In the genomic region with DNA sequence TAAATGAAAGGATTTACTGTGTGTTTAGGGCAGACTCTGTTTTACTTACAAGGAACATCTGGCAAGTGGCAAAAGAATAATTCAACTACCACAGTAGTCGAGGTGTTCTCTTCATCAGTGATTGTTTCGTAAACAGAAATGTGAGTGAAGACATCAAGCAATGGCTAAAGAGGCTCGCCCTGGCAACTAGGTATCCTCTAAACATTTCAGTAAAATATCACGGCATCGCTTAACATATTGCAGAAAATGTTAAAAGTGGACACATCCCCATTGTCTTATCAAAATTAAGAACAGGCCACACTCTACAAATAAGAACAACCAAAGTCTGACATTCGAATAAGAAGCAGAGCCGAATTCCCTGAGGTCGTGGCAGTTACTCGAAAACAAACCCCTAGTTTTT, we compare ENCODE assay signal across 8 mouse cellular contexts. TPM values are rescaled to one million over a fixed set of nuclear protein-coding genes. Genes with fewer than 3 reads are reported as not detected.
DNase-seq lines count a peak whose midpoint lies in the region; ATAC-seq and TF ChIP-seq lines count a peak whose summit lies in the region.

No protein-coding gene starts in this region.

- peak overlapping the region; percentile 97 for H3K4me3 ChIP-seq in lung, embryonic 15.5 days
- peak overlapping the region; percentile 67 for H3K4me3 ChIP-seq in embryonic fibroblast, embryonic 13.5 days (ENCODE audit: insufficient read depth, low read length)
- peak overlapping the region; percentile 91 for H3K4me3 ChIP-seq in limb, embryonic 10.5 days
- H3K4me3 ChIP-seq in neural tube, embryonic 15.5 days (replicated peaks), result peak overlapping the region; percentile 97

- TF ChIP-seq CTCF in embryonic fibroblast, embryonic 13.5 days (IDR thresholded peaks at IDR 0.05; ENCODE audit: borderline replicate concordance, insufficient read depth, low read length), result no peak

- H3K9me3 ChIP-seq in lung, embryonic 15.5 days, result no peaks in the 10 kb centered on the region
- H3K9me3 ChIP-seq in limb, embryonic 10.5 days (replicated peaks), result no peaks in the 10 kb centered on the region
- no peaks in the 10 kb centered on the region for H3K9me3 ChIP-seq in neural tube, embryonic 15.5 days (replicated peaks)

- DNase-seq in lung, postnatal 25 days (ENCODE audit: low spot score), result no peak
- no peak for DNase-seq in limb, embryonic 10.5 days (ENCODE audit: low spot score)
- DNase-seq in gastrocnemius, postnatal 4 days (ENCODE audit: low spot score in 2 of 2), result no peak
- DNase-seq in kidney, adult 18-20 months, result no peak
- DNase-seq in cerebellum, adult 18-20 months, result no peak

- peaks cover 6% of the 10 kb centered on the region; the same call in 1 of the 2 replicates for H3K36me3 ChIP-seq in lung, embryonic 15.5 days
- peaks cover 15% of the 10 kb centered on the region for H3K36me3 ChIP-seq in limb, embryonic 10.5 days
- H3K36me3 ChIP-seq in neural tube, embryonic 15.5 days, result peaks cover 10% of the 10 kb centered on the region; the same call in 1 of the 2 replicates

- peak overlapping the region; percentile 94 for H3K9ac ChIP-seq in lung, embryonic 15.5 days
- peak overlapping the region; percentile 92 for H3K9ac ChIP-seq in neural tube, embryonic 15.5 days (replicated peaks)

- H3K4me1 ChIP-seq in lung, embryonic 15.5 days, result peaks cover 23% of the 10 kb centered on the region
- peaks cover 5% of the 10 kb centered on the region; the same call in 1 of the 2 replicates for H3K4me1 ChIP-seq in embryonic fibroblast, embryonic 13.5 days (ENCODE audit: control insufficient read depth, insufficient read depth, low read length)
- peaks cover 35% of the 10 kb centered on the region for H3K4me1 ChIP-seq in limb, embryonic 10.5 days
- peaks cover 34% of the 10 kb centered on the region for H3K4me1 ChIP-seq in neural tube, embryonic 15.5 days

- peak overlapping the region; percentile 84 for H3K4me2 ChIP-seq in lung, embryonic 15.5 days
- H3K4me2 ChIP-seq in neural tube, embryonic 15.5 days, result peak overlapping the region; percentile 61

- H3K27me3 ChIP-seq in lung, embryonic 15.5 days, result no peaks in the 10 kb centered on the region
- peaks cover 27% of the 10 kb centered on the region for H3K27me3 ChIP-seq in limb, embryonic 10.5 days (ENCODE audit: low read depth, poor library complexity, severe bottlenecking)
- 0 out of 2 replicates have a peak, but pooled peaks cover 9% of the 10 kb centered on the region for H3K27me3 ChIP-seq in neural tube, embryonic 15.5 days (replicated peaks)

- WGBS in lung, embryonic 15.5 days, result 11% methylated on average over 9 of the region's 9 CpGs
- WGBS in limb, embryonic 10.5 days, result 26% methylated on average over 9 of the region's 9 CpGs
- WGBS in neural tube, embryonic 15.5 days, result 18% methylated on average over 9 of the region's 9 CpGs

- no peak for ATAC-seq in lung, embryonic 15.5 days (ENCODE audit: borderline replicate concordance, extremely low read depth, low FRiP score, low TSS enrichment)
- ATAC-seq in neural tube, embryonic 15.5 days (ENCODE audit: low FRiP score), result no peak

- no peak overlapping the region for H3K27ac ChIP-seq in lung, embryonic 15.5 days
- H3K27ac ChIP-seq in embryonic fibroblast, embryonic 13.5 days (ENCODE audit: insufficient read depth, low read length), result no peak overlapping the region
- peak overlapping the region; percentile 93 for H3K27ac ChIP-seq in limb, embryonic 10.5 days
- H3K27ac ChIP-seq in neural tube, embryonic 15.5 days (replicated peaks), result no peak overlapping the region

- no peak for TF ChIP-seq POLR2A in embryonic fibroblast, embryonic 13.5 days (IDR thresholded peaks at IDR 0.05; ENCODE audit: low read depth, low read length)

RNA-seq across cellular contexts. Expression of gene Slc37a3, which starts 0.7 kb away (rescaled TPM):
- polyA plus RNA-seq in lung, embryonic 15.5 days (2015; fragmentation: Nextera tagmentation; extraction: Ambion mirVana), result 39.3 and 41.5 TPM in 2 replicates
- polyA plus RNA-seq in embryonic fibroblast, embryonic 13.5 days (2011; ENCODE audit: insufficient read length, low read depth, missing spikeins), result 55.8 and 71.5 TPM in 2 replicates
- polyA plus RNA-seq in limb, embryonic 10.5 days (2016; fragmentation: Nextera tagmentation; extraction: Ambion mirVana), result 43.1 and 48.9 TPM in 2 replicates
- 52.6 and 53.1 TPM in 2 replicates for polyA plus RNA-seq in neural tube, embryonic 15.5 days (2015; fragmentation: Nextera tagmentation; extraction: Ambion mirVana)
- 10 to 100 TPM; 36.9 to 39.4 TPM for total RNA-seq in gastrocnemius, postnatal 4 days (2021)

RNA-seq across cellular contexts. Expression of gene Rab19, which starts 4.2 kb away (rescaled TPM):
- polyA plus RNA-seq in lung, embryonic 15.5 days (2015; fragmentation: Nextera tagmentation; extraction: Ambion mirVana), result 4.2 and 6.3 TPM in 2 replicates
- 0.33 TPM in 1 of 2 replicates, not detected in the other for polyA plus RNA-seq in embryonic fibroblast, embryonic 13.5 days (2011; ENCODE audit: insufficient read length, low read depth, missing spikeins)
- 0.28 and 0.49 TPM in 2 replicates for polyA plus RNA-seq in limb, embryonic 10.5 days (2016; fragmentation: Nextera tagmentation; extraction: Ambion mirVana)
- polyA plus RNA-seq in neural tube, embryonic 15.5 days (2015; fragmentation: Nextera tagmentation; extraction: Ambion mirVana), result 0.09 and 1.9 TPM in 2 replicates
- total RNA-seq in gastrocnemius, postnatal 4 days (2021), result under 1 TPM in 1 of 2 experiments, not detected in 1; 0.22 TPM

RNA-seq across cellular contexts. Expression of gene Mkrn1, which starts 43.5 kb away (rescaled TPM):
- polyA plus RNA-seq in lung, embryonic 15.5 days (2015; fragmentation: Nextera tagmentation; extraction: Ambion mirVana), result 66.5 and 68.5 TPM in 2 replicates
- 37.9 and 40.5 TPM in 2 replicates for polyA plus RNA-seq in embryonic fibroblast, embryonic 13.5 days (2011; ENCODE audit: insufficient read length, low read depth, missing spikeins)
- polyA plus RNA-seq in limb, embryonic 10.5 days (2016; fragmentation: Nextera tagmentation; extraction: Ambion mirVana), result 28.2 and 35.5 TPM in 2 replicates
- 203 and 231 TPM in 2 replicates for polyA plus RNA-seq in neural tube, embryonic 15.5 days (2015; fragmentation: Nextera tagmentation; extraction: Ambion mirVana)
- 10 to 100 TPM; 20.9 to 26.1 TPM for total RNA-seq in gastrocnemius, postnatal 4 days (2021)
